Mouse (Mus musculus) lung, postnatal 0 days (tissue): ENCODE results near the gene Ell2. TPM values are rescaled to one million over a fixed set of nuclear protein-coding genes. Genes with fewer than 3 reads are reported as not detected.

Experiments
- ATAC-seq: fragments of 200-750 bp; cut with Nextera tagmentation; 2 replicates; pipeline ENCODE4 v1.8.0; 2017; ENCODE audit warnings: moderate library complexity
- DNase-seq: peaks from one replicate; pipeline ENCODE4 v3.0.0-alpha.2; 2016; ENCODE audit warnings: low spot score
- H3K27ac ChIP-seq: fragments of 300-500 bp; sonication (generic); 2 replicates; pipeline ENCODE4 v1.5.1; 2014; ENCODE audit warnings: antibody characterized with exemption, mild to moderate bottlenecking, low read length, mixed read lengths
- H3K27me3 ChIP-seq: fragments of 300-500 bp; sonication (generic); replicated peaks from 2 replicates; pipeline ENCODE4 v1.6.1; 2014; ENCODE audit warnings: low read length, mixed read lengths; ENCODE audit not compliant: insufficient read depth
- H3K36me3 ChIP-seq: fragments of 300-500 bp; sonication (generic); 2 replicates; pipeline ENCODE4 v1.6.1; 2014; ENCODE audit warnings: low read length, mixed read lengths; ENCODE audit not compliant: insufficient read depth
- H3K4me1 ChIP-seq: fragments of 300-500 bp; sonication (generic); 2 replicates; pipeline ENCODE4 v1.6.1; 2014; ENCODE audit warnings: antibody characterized with exemption, low read depth, low read length, mixed read lengths; ENCODE audit not compliant: insufficient read depth
- H3K4me2 ChIP-seq: fragments of 300-500 bp; sonication (generic); replicated peaks from 2 replicates; pipeline ENCODE4 v1.6.1; 2014; ENCODE audit warnings: low read depth, mild to moderate bottlenecking, low read length, moderate library complexity, mixed read lengths
- H3K4me3 ChIP-seq: fragments of 300-500 bp; sonication (generic); 2 replicates; pipeline ENCODE4 v1.5.1; 2014; ENCODE audit warnings: low read depth, low read length
- H3K9ac ChIP-seq: fragments of 300-500 bp; sonication (generic); replicated peaks from 2 replicates; pipeline ENCODE4 v1.6.1; 2014; ENCODE audit warnings: low read depth, mild to moderate bottlenecking
- H3K9me3 ChIP-seq: fragments of 300-500 bp; sonication (generic); 2 replicates; pipeline ENCODE4 v1.6.1; 2016; ENCODE audit warnings: low read length, mixed read lengths
- CTCF ChIP-seq: IDR thresholded peaks from 2 replicates; pipeline ENCODE4 v1.5.1; 2016; ENCODE audit warnings: antibody characterized with exemption, mild to moderate bottlenecking
- EP300 ChIP-seq: IDR thresholded peaks from 2 replicates; pipeline ENCODE4 v1.6.1; 2016; ENCODE audit warnings: antibody characterized with exemption, mild to moderate bottlenecking, control low read depth
- WGBS: fragments of 180-500 bp; shearing (Covaris S2); extraction: QIAGEN DNeasy Blood & Tissue Kit; methylation state at CpG from one replicate; pipeline ENCODE4 v1.1.7; 2014; 5-methylcytosine and 5-hydroxymethylcytosine counted together
- polyA plus RNA-seq: library from polyadenylated mRNA; unstranded; fragments of >200 nt; fragmentation: Nextera tagmentation; extraction: Ambion mirVana; gene quantifications from 2 replicates; pipeline ENCODE4 v1.2.1, GENCODE M21; 2015

Ell2 gene
- polyA plus RNA-seq, 1 experiment from 2014 or later, result 6.1 TPM

DNA sequence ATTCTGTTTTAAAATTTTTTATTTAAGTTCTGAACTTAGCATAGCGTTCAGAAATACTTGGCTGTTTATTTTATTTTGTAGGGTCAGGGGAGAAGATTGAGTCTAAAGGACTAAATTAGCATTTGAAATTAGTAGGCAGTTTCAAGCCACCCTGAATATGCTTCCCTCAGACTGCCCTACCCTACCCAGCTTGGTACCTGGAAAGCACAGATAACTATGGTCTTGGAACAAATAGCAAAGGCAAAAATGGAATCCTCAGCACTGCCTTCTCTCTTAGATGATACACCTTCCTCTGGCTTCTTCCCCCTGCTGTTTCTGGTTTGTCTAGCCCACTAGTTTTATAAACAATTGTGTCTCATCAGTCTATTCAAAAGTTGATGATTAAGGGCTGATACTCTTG is 23.3 kb downstream of the Ell2 start:
- Histone ChIP-seq H3K4me3 (no peak overlapping the region), H3K9me3 (no peaks in the 10 kb centered on the region), H3K4me1 (no peaks in the 10 kb centered on the region), H3K9ac (no peak overlapping the region), H3K27me3 (no peaks in the 10 kb centered on the region), H3K36me3 (no peaks in the 10 kb centered on the region), H3K27ac (no peak overlapping the region), H3K4me2 (no peak overlapping the region)
- DNase-seq (no peak), ATAC-seq (no peak)
- no peak for TF ChIP-seq CTCF
- TF ChIP-seq EP300, result no peak
- 56% methylated on average over 1 of the region's 1 CpGs for WGBS

DNA sequence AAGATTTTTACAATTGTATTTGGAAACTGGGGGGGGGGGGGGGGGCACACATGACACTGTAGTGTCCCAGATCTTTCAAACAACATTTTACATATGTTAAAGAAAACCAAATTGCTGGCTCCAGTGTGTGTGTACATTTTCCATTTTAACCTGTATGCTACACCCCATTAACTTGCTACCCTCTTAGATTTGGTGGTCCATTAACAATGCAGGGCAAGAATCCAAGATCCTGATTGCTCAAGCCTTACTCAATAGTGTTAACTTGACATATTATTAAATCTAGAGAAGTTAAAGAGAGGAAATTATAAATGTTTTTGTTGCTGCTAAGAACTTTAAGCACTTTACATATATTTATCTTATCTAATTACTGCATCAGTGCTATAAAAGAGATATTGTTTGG is 24.2 kb downstream of the Ell2 start:
- Histone ChIP-seq H3K9me3 (no peaks in the 10 kb centered on the region), H3K9ac (no peak overlapping the region), H3K4me2 (no peak overlapping the region), H3K4me1 (no peaks in the 10 kb centered on the region), H3K4me3 (no peak overlapping the region), H3K27ac (no peak overlapping the region), H3K36me3 (no peaks in the 10 kb centered on the region), H3K27me3 (no peaks in the 10 kb centered on the region)
- ATAC-seq (no peak), DNase-seq (no peak)
- no peak for TF ChIP-seq EP300
- no peak for TF ChIP-seq CTCF

DNA sequence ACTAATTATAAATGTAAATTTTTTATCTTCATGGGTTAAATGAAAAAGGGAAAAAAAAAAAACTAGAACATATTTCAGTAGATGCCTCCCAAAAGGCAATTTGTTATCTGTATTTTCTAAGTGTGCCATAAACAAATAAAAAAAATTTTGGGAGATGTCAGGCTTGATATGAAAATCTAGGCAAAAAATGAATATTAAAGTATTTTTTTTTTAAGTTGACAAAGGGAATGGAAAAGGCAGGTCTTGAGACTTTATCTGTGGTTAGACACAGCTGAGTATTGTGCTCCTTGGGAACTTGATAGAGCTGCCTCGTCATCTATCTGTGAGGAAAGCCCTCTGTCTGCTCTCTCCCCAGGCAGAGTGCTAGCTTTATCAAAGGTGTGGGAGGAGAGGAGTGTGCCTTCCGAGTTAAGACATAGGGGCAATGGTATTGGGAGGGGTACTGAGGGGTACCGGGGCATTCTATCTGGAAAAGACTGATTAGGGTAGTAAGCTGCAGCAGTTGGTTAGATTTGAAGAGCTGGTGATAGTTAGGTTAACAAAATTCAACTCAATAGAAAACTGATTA is 27.1 kb downstream of the Ell2 start:
- Histone ChIP-seq H3K4me2 (no peak overlapping the region), H3K36me3 (no peaks in the 10 kb centered on the region), H3K27me3 (no peaks in the 10 kb centered on the region), H3K4me3 (no peak overlapping the region), H3K9me3 (no peaks in the 10 kb centered on the region), H3K4me1 (peaks cover 7% of the 10 kb centered on the region; the same call in 1 of the 2 replicates), H3K9ac (no peak overlapping the region), H3K27ac (no peak overlapping the region)
- ATAC-seq (no peak), DNase-seq (no peak)
- WGBS, result 61% methylated on average over 3 of the region's 3 CpGs
- no peak for TF ChIP-seq CTCF
- TF ChIP-seq EP300, result no peak

DNA sequence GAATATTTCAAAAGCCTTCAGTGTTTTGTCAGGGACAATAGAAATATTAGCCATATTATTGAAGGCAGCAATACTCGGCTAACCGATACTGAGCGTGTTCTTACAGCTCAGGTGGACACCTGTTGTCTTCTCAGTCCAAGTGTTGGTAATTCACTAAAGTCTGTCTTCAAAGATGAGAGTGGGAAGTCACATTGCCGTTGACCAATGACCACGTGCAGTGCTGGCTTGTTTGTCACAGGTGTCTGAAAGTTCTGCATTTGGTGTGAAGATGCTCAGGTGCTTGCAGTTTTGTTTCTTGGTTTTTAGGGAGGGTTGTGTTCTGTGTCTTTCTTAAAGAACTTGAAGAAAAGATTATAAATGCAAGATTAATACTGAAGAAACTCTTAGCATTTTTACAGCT is 27.7 kb downstream of the Ell2 start:
- H3K4me3 ChIP-seq, result no peak overlapping the region
- 91% methylated on average over 5 of the region's 5 CpGs for WGBS
- H3K4me1 ChIP-seq, result peaks cover 11% of the 10 kb centered on the region; the same call in 1 of the 2 replicates
- H3K9ac ChIP-seq, result no peak overlapping the region
- H3K4me2 ChIP-seq, result no peak overlapping the region
- H3K36me3 ChIP-seq, result no peaks in the 10 kb centered on the region
- no peaks in the 10 kb centered on the region for H3K9me3 ChIP-seq
- DNase-seq (no peak), ATAC-seq (no peak)
- H3K27me3 ChIP-seq, result no peaks in the 10 kb centered on the region
- TF ChIP-seq EP300 (no peak), CTCF (no peak)
- no peak overlapping the region for H3K27ac ChIP-seq

DNA sequence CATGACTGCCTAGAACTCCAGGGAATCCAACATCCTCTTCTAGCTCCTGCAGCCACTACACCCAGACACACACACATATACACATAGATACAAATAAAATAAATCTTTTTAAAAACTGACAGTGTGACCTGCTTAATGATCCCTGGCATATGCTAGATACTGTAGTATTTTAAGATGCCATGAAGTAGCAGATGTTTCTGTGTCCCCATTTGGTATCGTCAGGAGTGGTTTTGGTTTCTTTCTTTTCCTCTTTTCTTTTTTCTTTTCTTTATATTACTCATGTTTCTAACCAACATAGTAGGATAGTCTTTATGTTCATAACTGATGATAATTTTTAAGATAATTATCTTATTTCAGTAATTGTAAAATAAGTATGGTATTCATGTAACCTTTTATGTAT is 29.0 kb downstream of the Ell2 start:
- no peak for DNase-seq
- H3K27ac ChIP-seq, result no peak overlapping the region

DNA sequence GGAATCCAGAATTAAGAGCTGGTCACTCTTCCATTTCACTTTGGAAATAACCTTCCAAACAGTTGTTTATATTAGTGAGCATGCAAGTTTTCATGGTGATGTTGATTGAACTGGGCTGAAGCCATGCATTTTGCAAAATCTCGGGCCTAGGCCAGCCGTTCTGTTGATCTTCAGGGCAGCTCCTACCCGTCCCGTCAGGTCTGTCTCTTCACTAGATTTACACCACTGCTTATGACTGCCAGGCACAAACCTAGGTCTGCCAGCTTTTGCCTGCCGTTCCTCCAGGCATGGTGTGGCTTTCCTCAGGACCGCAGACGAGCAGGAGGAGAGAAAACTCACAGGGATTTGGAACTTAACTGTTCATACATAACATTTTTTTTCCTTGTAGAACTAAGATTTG is 31.4 kb downstream of the Ell2 start:
- WGBS, result 63% methylated on average over 7 of the region's 7 CpGs
- Histone ChIP-seq H3K36me3 (no peaks in the 10 kb centered on the region), H3K4me1 (peaks cover 11% of the 10 kb centered on the region; the same call in 1 of the 2 replicates), H3K4me2 (no peak overlapping the region), H3K9ac (no peak overlapping the region), H3K27me3 (no peaks in the 10 kb centered on the region), H3K27ac (no peak overlapping the region), H3K4me3 (no peak overlapping the region), H3K9me3 (no peaks in the 10 kb centered on the region)
- ATAC-seq, result no peak
- no peak for TF ChIP-seq CTCF
- no peak for TF ChIP-seq EP300
- no peak for DNase-seq

More for the DNA sequence above, 29.0 kb downstream of the Ell2 start:
- no peaks in the 10 kb centered on the region for H3K27me3 ChIP-seq
- H3K9me3 ChIP-seq, result no peaks in the 10 kb centered on the region
- no peak for ATAC-seq
- WGBS, result 87% methylated on average over 1 of the region's 1 CpGs
- H3K4me1 ChIP-seq, result peaks cover 11% of the 10 kb centered on the region; the same call in 1 of the 2 replicates
- TF ChIP-seq EP300 (no peak), CTCF (no peak)
- H3K4me3 ChIP-seq, result no peak overlapping the region
- H3K4me2 ChIP-seq, result no peak overlapping the region
- H3K9ac ChIP-seq, result no peak overlapping the region
- no peaks in the 10 kb centered on the region for H3K36me3 ChIP-seq

DNA sequence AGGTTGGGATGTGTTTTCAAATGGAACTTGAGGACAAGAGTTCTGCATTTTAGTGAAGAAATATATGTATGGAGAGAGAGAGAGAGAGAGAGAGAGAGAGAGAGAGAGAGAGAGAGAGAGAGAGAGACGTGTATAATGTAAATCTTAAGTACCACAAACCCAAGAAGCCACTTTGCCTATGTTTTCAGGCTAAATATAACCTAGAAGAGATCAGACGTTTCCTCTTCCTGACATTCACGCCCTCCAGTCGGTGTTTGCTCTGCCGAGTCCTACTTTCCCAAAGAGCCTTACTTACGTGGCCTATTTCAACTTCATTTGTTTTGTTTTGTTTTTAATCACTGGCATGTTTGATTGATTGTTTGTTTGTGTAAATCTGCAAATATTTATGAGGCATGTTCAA is 32.0 kb downstream of the Ell2 start:
- peaks cover 11% of the 10 kb centered on the region; the same call in 1 of the 2 replicates for H3K4me1 ChIP-seq
- H3K4me3 ChIP-seq, result no peak overlapping the region
- TF ChIP-seq CTCF (no peak), EP300 (no peak)
- no peak overlapping the region for H3K9ac ChIP-seq
- no peak overlapping the region for H3K4me2 ChIP-seq
- H3K27ac ChIP-seq, result no peak overlapping the region
- DNase-seq (peak; percentile 21), ATAC-seq (peak; percentile 48; the same call in 1 of the 2 replicates)
- H3K27me3 ChIP-seq, result no peaks in the 10 kb centered on the region
- WGBS, result 6% methylated on average over 6 of the region's 6 CpGs
- no peaks in the 10 kb centered on the region for H3K36me3 ChIP-seq
- no peaks in the 10 kb centered on the region for H3K9me3 ChIP-seq
